8 mouse cellular contexts compared by ENCODE assay signal in the genomic region with DNA sequence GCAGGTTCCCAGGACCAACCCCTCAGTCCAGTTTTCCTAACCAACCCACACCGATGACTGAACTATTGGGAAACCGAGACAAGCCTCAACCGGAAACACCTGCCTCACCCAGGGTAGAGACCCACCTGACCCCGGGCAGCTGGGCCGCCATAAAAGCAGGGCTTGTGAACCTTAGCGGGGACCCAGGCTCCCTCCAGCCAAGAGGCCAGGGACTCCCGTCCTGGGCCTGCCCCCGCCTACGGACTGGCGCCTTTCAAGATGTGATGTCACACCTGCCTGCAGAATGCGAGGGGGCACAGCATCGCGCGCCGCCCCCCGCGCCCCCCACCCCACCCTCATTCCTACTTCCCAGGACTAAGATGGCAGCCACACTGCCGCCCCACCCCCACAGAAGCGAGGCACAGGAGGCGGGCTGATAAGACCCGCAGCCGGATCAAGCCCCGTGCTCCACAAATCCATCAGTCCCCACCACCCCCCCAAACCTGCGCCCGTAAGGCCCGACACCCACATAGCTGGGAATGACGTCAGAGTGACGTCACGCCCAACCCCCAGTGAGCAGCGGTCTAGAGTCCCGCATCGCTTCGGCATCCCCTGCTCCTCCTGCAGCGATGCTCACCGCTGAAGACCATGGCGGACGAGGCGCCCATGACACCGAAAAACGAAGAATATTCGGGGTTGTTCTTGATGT. TPM values are rescaled to one million over a fixed set of nuclear protein-coding genes. Genes with fewer than 3 reads are reported as not detected.
DNase-seq lines count a peak whose midpoint lies in the region; ATAC-seq and TF ChIP-seq lines count a peak whose summit lies in the region.

No protein-coding gene starts in this region.

- peak; percentile 79 for DNase-seq in layer of hippocampus, adult 11-12 months (ENCODE audit: low spot score)
- DNase-seq in layer of hippocampus, adult 9-10 months (ENCODE audit: low spot score), result no peak
- DNase-seq in gastrocnemius, adult 2 months, result peak; percentile 74
- peak; percentile 76 for DNase-seq in hindbrain, postnatal 0 days (ENCODE audit: low spot score)
- peak; percentile 73 to 79 for DNase-seq in left cerebral cortex, postnatal 36 days (ENCODE audit: low spot score in 2 of 2)
- peak; percentile 87 for DNase-seq in mesoderm, embryonic 11.5 days (ENCODE audit: low read depth, low spot score)

- intact Hi-C loops in gastrocnemius, adult 2 months (cut with DNase I), result loop anchor here (2.0 kb wide), 1 partner anchor 84 kb away; no protein-coding TSS in a partner anchor
- intact Hi-C loops in left cerebral cortex, postnatal 36 days (cut with DNase I), result loop anchor here (2.0 to 10.0 kb wide), 2 partner anchors 38 to 246 kb away; a partner anchor contains a TSS

- H3K9ac ChIP-seq in hindbrain, postnatal 0 days (replicated peaks; ENCODE audit: low read length), result peak overlapping the region; percentile 85

- ATAC-seq in common myeloid progenitor, adult 5-6 weeks (replicated peaks; ENCODE audit: low read depth, poor library complexity, severe bottlenecking), result peak; percentile 46
- peak; percentile 55 for ATAC-seq in hindbrain, postnatal 0 days

- TF ChIP-seq POLR2A in small intestine, adult 2 months (IDR thresholded peaks at IDR 0.05; ENCODE audit: low read depth, low read length), result no peak

- peak overlapping the region; percentile 89 for H3K4me3 ChIP-seq in gastrocnemius, adult 2 months
- H3K4me3 ChIP-seq in hindbrain, postnatal 0 days (ENCODE audit: low read length), result peak overlapping the region; percentile 57
- H3K4me3 ChIP-seq in small intestine, adult 2 months (ENCODE audit: low read depth, low read length), result peak overlapping the region; percentile 86

- no peaks in the 10 kb centered on the region for H3K9me3 ChIP-seq in hindbrain, postnatal 0 days (ENCODE audit: low read length)

- H3K36me3 ChIP-seq in hindbrain, postnatal 0 days (ENCODE audit: insufficient read depth, low read length), result peaks cover 3% of the 10 kb centered on the region; the same call in 1 of the 2 replicates
- H3K36me3 ChIP-seq in small intestine, adult 2 months (ENCODE audit: control insufficient read depth, insufficient read depth, low read length), result peaks cover 13% of the 10 kb centered on the region

- WGBS in hindbrain, postnatal 0 days, result under 1% methylated on average over 36 of the region's 41 CpGs
- under 1% methylated on average over 41 of the region's 41 CpGs for WGBS in small intestine, adult 2 months

- H3K4me2 ChIP-seq in hindbrain, postnatal 0 days (ENCODE audit: low read depth, low read length), result peak overlapping the region; percentile 78

- no peak for TF ChIP-seq CTCF in gastrocnemius, adult 2 months (IDR thresholded peaks at IDR 0.05)
- no peak for TF ChIP-seq CTCF in hindbrain, postnatal 0 days (IDR thresholded peaks at IDR 0.05; ENCODE audit: low read depth)
- TF ChIP-seq CTCF in small intestine, adult 2 months (IDR thresholded peaks at IDR 0.05; ENCODE audit: extremely low read depth, insufficient read length, insufficient replicate concordance, low read depth, low read length), result no peak

- no peaks in the 10 kb centered on the region for H3K27me3 ChIP-seq in hindbrain, postnatal 0 days (ENCODE audit: insufficient read depth, low read length)
- no peaks in the 10 kb centered on the region for H3K27me3 ChIP-seq in small intestine, adult 2 months (ENCODE audit: control insufficient read depth, insufficient read depth, low read length)

- peaks cover 14% of the 10 kb centered on the region for H3K4me1 ChIP-seq in hindbrain, postnatal 0 days (ENCODE audit: insufficient read depth, low read length)
- H3K4me1 ChIP-seq in small intestine, adult 2 months (ENCODE audit: control insufficient read depth, insufficient read depth, insufficient read length, low read length), result peaks cover 11% of the 10 kb centered on the region

- peak overlapping the region; percentile 100 for H3K27ac ChIP-seq in gastrocnemius, adult 2 months
- H3K27ac ChIP-seq in hindbrain, postnatal 0 days, result peak overlapping the region; percentile 100
- H3K27ac ChIP-seq in small intestine, adult 2 months (ENCODE audit: insufficient read depth, low read depth, low read length), result peak overlapping the region; percentile 99

RNA-seq across cellular contexts. Expression of a gene that starts 0.8 kb away (rescaled TPM):
- total RNA-seq in common myeloid progenitor, adult 5-6 weeks (2017), result 81.5 and 89.8 TPM in 2 replicates
- total RNA-seq in gastrocnemius, adult 2 months (2021), result 100 to 1,000 TPM; 147 to 152 TPM
- total RNA-seq in hindbrain, postnatal 0 days (2014; rRNA removed), result 780 and 854 TPM in 2 replicates
- polyA plus RNA-seq in hindbrain, postnatal 0 days (2015; fragmentation: Nextera tagmentation; extraction: Ambion mirVana), result 2,172 and 2,275 TPM in 2 replicates
- 1,000 to 10,000 TPM; 1,241 to 1,448 TPM for total RNA-seq in left cerebral cortex, postnatal 36 days (2021)
- polyA plus RNA-seq in small intestine, adult 2 months (2012; rRNA removed), result 549 and 948 TPM in 2 replicates

RNA-seq across cellular contexts. Expression of a gene that starts 5.2 kb away (rescaled TPM):
- 22.5 and 23.0 TPM in 2 replicates for total RNA-seq in common myeloid progenitor, adult 5-6 weeks (2017)
- total RNA-seq in gastrocnemius, adult 2 months (2021), result 1 to 10 TPM; 8.4 to 8.8 TPM
- total RNA-seq in hindbrain, postnatal 0 days (2014; rRNA removed), result 42.0 and 53.0 TPM in 2 replicates
- polyA plus RNA-seq in hindbrain, postnatal 0 days (2015; fragmentation: Nextera tagmentation; extraction: Ambion mirVana), result 38.4 and 40.0 TPM in 2 replicates
- total RNA-seq in left cerebral cortex, postnatal 36 days (2021), result 10 to 100 TPM; 29.1 to 29.5 TPM
- 61.6 and 187 TPM in 2 replicates for polyA plus RNA-seq in small intestine, adult 2 months (2012; rRNA removed)

RNA-seq across cellular contexts. Expression of a gene that starts 18.0 kb away (rescaled TPM):
- total RNA-seq in common myeloid progenitor, adult 5-6 weeks (2017), result 33.8 and 40.7 TPM in 2 replicates
- 10 to 100 TPM; 35.1 to 39.7 TPM for total RNA-seq in gastrocnemius, adult 2 months (2021)
- 49.2 and 54.1 TPM in 2 replicates for total RNA-seq in hindbrain, postnatal 0 days (2014; rRNA removed)
- polyA plus RNA-seq in hindbrain, postnatal 0 days (2015; fragmentation: Nextera tagmentation; extraction: Ambion mirVana), result 51.4 and 56.3 TPM in 2 replicates
- total RNA-seq in left cerebral cortex, postnatal 36 days (2021), result 100 to 1,000 TPM; 107 to 110 TPM
- polyA plus RNA-seq in small intestine, adult 2 months (2012; rRNA removed), result 10.8 and 12.7 TPM in 2 replicates

RNA-seq across cellular contexts. Expression of a gene that starts 36.6 kb away (rescaled TPM):
- total RNA-seq in common myeloid progenitor, adult 5-6 weeks (2017), result 4.8 and 5.3 TPM in 2 replicates
- 1 to 10 TPM; 4.0 to 7.1 TPM for total RNA-seq in gastrocnemius, adult 2 months (2021)
- 145 and 151 TPM in 2 replicates for total RNA-seq in hindbrain, postnatal 0 days (2014; rRNA removed)
- 21.1 and 22.8 TPM in 2 replicates for polyA plus RNA-seq in hindbrain, postnatal 0 days (2015; fragmentation: Nextera tagmentation; extraction: Ambion mirVana)
- 10 to 100 TPM; 64.4 to 65.5 TPM for total RNA-seq in left cerebral cortex, postnatal 36 days (2021)
- 11.4 and 62.9 TPM in 2 replicates for polyA plus RNA-seq in small intestine, adult 2 months (2012; rRNA removed)

RNA-seq across cellular contexts. Expression of a gene that starts 40.6 kb away (rescaled TPM):
- 0.10 and 0.50 TPM in 2 replicates for total RNA-seq in common myeloid progenitor, adult 5-6 weeks (2017)
- total RNA-seq in gastrocnemius, adult 2 months (2021), result under 1 TPM; 0.31 to 0.39 TPM
- total RNA-seq in hindbrain, postnatal 0 days (2014; rRNA removed), result 26.9 and 32.5 TPM in 2 replicates
- 4.1 and 4.3 TPM in 2 replicates for polyA plus RNA-seq in hindbrain, postnatal 0 days (2015; fragmentation: Nextera tagmentation; extraction: Ambion mirVana)
- total RNA-seq in left cerebral cortex, postnatal 36 days (2021), result 10 to 100 TPM; 10.0 to 10.4 TPM
- 1.3 and 1.6 TPM in 2 replicates for polyA plus RNA-seq in small intestine, adult 2 months (2012; rRNA removed)
